Mouse (Mus musculus) neural tube, embryonic 12.5 days (tissue): ENCODE measurements at regions not wholly inside any gene's neighbourhood (a gene's known extent, or its start where the extent isn't known, plus 50 kb on each side); places are given as distances from the start of the nearest gene placed in this dataset.

Experiments
- ATAC-seq: fragments of 200-750 bp; cut with Nextera tagmentation; 2 replicates; pipeline ENCODE4 v1.8.0; 2017; ENCODE audit warnings: low read depth, mild to moderate bottlenecking, moderate TSS enrichment, moderate library complexity; ENCODE audit not compliant: low FRiP score
- H3K27ac ChIP-seq: fragments of 300-500 bp; sonication (generic); 2 replicates; pipeline ENCODE4 v1.5.1; 2016
- H3K27me3 ChIP-seq: fragments of 300-500 bp; sonication (generic); replicated peaks from 2 replicates; pipeline ENCODE4 v1.6.1; 2016; ENCODE audit warnings: mild to moderate bottlenecking
- H3K36me3 ChIP-seq: fragments of 300-500 bp; sonication (generic); 2 replicates; pipeline ENCODE4 v1.6.1; 2016; ENCODE audit warnings: mild to moderate bottlenecking
- H3K4me1 ChIP-seq: fragments of 300-500 bp; sonication (generic); 2 replicates; pipeline ENCODE4 v1.6.1; 2016
- H3K4me2 ChIP-seq: fragments of 300-500 bp; sonication (generic); replicated peaks from 2 replicates; pipeline ENCODE4 v1.6.1; 2016; ENCODE audit warnings: mild to moderate bottlenecking
- H3K4me3 ChIP-seq: fragments of 300-500 bp; sonication (generic); 2 replicates; pipeline ENCODE4 v1.5.1; 2016
- H3K9ac ChIP-seq: fragments of 300-500 bp; sonication (generic); 2 replicates; pipeline ENCODE4 v1.6.1; 2016; ENCODE audit warnings: mild to moderate bottlenecking
- H3K9me3 ChIP-seq: fragments of 300-500 bp; sonication (generic); 2 replicates; pipeline ENCODE4 v1.6.1; 2016; ENCODE audit warnings: mild to moderate bottlenecking
- WGBS: fragments of 180-500 bp; shearing (Covaris S2); methylation state at CpG from one replicate; pipeline ENCODE4 v1.1.7; 2016; 5-methylcytosine and 5-hydroxymethylcytosine counted together

GRCm38 (mm10) chr15:42328535-42328934, 2194.4 kb downstream of the 9330182O14Rik start:
- no peak overlapping the region for H3K27ac ChIP-seq
- peaks cover 3% of the 10 kb centered on the region; the same call in 1 of the 2 replicates for H3K4me1 ChIP-seq
- H3K4me3 ChIP-seq = no peak overlapping the region
- WGBS = 89% methylated on average over 6 of the region's 6 CpGs
- no peak overlapping the region for H3K4me2 ChIP-seq
- no peak for ATAC-seq
- H3K36me3 ChIP-seq = no peaks in the 10 kb centered on the region
- no peaks in the 10 kb centered on the region for H3K27me3 ChIP-seq
- H3K9me3 ChIP-seq = no peaks in the 10 kb centered on the region
- H3K9ac ChIP-seq = no peak overlapping the region

DNA sequence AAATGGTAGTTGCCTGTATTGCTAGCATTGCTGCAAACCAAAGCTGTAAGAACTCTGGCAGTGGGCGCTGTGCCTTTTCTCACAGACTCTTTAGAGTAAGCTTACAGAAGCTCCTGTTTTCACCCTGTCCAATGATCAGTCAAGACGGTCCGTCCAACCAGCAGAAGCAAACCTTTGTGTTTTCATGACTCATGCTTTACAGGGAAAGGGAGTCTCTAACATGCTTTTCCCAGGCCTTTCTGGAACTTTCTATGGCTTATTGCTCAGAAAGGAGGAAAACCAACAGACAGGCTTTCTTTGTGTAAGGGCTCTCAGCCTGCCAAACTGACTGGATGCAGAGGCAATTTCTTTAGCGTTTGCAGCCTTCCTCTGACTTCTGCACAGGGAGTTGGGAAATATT, 2195.6 kb downstream of the 9330182O14Rik start:
- Histone ChIP-seq H3K4me2 (no peak overlapping the region), H3K27ac (no peak overlapping the region), H3K4me1 (peaks cover 3% of the 10 kb centered on the region; the same call in 1 of the 2 replicates), H3K27me3 (no peaks in the 10 kb centered on the region), H3K9me3 (no peaks in the 10 kb centered on the region), H3K4me3 (no peak overlapping the region), H3K36me3 (no peaks in the 10 kb centered on the region), H3K9ac (no peak overlapping the region)
- 70% methylated on average over 4 of the region's 4 CpGs for WGBS
- no peak for ATAC-seq

DNA sequence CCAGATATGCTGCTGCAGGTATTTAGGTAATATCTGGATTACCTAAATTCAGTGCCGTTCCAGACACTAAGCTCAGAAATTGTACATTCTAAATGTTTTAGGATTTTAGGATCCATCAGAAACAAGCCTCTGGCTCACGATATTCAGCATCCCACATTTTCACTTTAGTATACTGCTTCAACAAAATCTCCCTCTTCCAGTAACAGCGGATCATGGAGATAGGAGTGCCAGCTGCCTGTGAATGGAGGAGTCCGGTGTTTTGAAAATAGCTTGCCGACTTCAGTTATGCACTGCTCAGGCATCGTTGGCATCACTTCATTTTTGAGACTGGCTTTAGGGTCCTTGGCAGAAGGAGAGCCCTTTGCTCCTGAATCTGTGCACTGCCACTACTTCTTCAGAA, 2199.5 kb downstream of the 9330182O14Rik start:
- H3K27me3 ChIP-seq = no peaks in the 10 kb centered on the region
- no peak for ATAC-seq
- no peaks in the 10 kb centered on the region for H3K36me3 ChIP-seq
- no peak overlapping the region for H3K27ac ChIP-seq
- 92% methylated on average over 6 of the region's 6 CpGs for WGBS
- H3K4me3 ChIP-seq = no peak overlapping the region
- no peaks in the 10 kb centered on the region for H3K9me3 ChIP-seq
- no peak overlapping the region for H3K4me2 ChIP-seq
- H3K9ac ChIP-seq = no peak overlapping the region
- no peaks in the 10 kb centered on the region for H3K4me1 ChIP-seq

DNA sequence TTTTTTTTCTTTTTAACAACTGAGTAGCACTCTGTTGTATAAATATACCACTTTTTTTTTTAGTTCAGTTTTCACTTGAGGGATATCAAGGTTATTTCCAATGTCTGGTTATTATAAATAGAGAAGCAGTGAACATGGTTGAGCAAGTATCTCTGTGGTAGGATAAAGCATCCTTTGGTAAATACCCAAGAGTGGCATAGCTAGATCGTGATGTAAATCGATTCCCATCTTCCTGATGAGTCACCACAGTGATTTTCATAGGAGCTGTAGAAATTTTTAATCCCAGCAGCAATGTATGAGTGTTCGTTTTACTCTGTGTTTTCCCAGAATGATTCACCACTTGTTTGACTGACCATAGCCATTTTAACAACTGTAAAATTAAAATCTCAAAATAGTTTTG, 2212.0 kb downstream of the 9330182O14Rik start:
- H3K4me1 ChIP-seq = no peaks in the 10 kb centered on the region
- 92% methylated on average over 3 of the region's 3 CpGs for WGBS
- no peak for ATAC-seq
- no peak overlapping the region for H3K4me3 ChIP-seq
- no peak overlapping the region for H3K9ac ChIP-seq
- no peak overlapping the region for H3K4me2 ChIP-seq
- H3K36me3 ChIP-seq = no peaks in the 10 kb centered on the region
- no peak overlapping the region for H3K27ac ChIP-seq
- H3K9me3 ChIP-seq = no peaks in the 10 kb centered on the region
- H3K27me3 ChIP-seq = no peaks in the 10 kb centered on the region

DNA sequence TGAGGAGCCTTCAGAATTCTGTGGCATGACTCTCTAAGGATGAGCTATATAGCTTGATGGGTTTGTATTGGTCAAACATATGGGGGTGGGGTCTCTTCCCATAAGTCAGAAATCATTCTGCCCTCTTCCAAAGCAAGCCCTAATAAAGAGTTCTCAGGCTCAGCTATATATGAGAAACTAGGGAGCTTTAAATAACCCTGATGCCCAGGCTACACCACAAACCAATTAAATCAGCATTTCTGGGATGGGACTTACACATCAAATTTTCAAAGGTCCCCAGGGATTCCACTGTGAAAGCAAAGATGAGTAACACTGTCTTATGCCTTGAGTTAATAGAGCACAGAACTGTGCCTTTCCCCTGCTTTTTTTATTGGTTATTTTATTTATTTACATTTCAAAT, 2227.7 kb downstream of the 9330182O14Rik start:
- H3K4me1 ChIP-seq = no peaks in the 10 kb centered on the region
- no peak overlapping the region for H3K27ac ChIP-seq
- H3K9me3 ChIP-seq = no peaks in the 10 kb centered on the region
- no peak overlapping the region for H3K4me3 ChIP-seq
- peak; percentile 78 for ATAC-seq
- H3K4me2 ChIP-seq = no peak overlapping the region
- no peak overlapping the region for H3K9ac ChIP-seq
- H3K27me3 ChIP-seq = no peaks in the 10 kb centered on the region
- no peaks in the 10 kb centered on the region for H3K36me3 ChIP-seq

- 93% methylated on average over 1 of the region's 1 CpGs for WGBS
- H3K9ac ChIP-seq = no peak overlapping the region
- H3K4me3 ChIP-seq = no peak overlapping the region
- H3K4me2 ChIP-seq = no peak overlapping the region
- H3K4me1 ChIP-seq = no peaks in the 10 kb centered on the region
- ATAC-seq = no peak
- no peaks in the 10 kb centered on the region for H3K9me3 ChIP-seq
- H3K27ac ChIP-seq = no peak overlapping the region
- no peaks in the 10 kb centered on the region for H3K36me3 ChIP-seq
- no peaks in the 10 kb centered on the region for H3K27me3 ChIP-seq
These were observed 2230.8 kb downstream of the 9330182O14Rik start for GRCm38 (mm10) chr15:42364979-42365378.

DNA sequence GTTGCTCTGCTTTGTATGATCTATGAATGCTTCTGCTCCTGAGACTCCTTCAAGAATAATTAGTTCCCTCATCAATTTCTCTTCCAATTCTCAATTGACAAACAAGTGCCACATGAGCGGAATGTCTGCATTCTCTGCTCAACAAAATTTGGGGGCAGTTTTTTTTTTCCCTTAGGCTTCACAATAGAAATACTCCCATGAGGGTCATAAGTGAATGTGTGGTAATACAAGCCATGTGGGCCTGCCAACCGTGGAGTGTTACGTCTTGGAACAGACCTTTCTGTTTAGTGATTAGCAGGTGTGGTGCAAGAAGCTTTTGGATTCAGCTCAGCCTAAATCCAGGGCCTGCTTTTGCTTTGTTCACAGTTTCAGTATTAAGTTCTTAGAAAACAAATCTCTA, 2232.6 kb downstream of the 9330182O14Rik start:
- no peak overlapping the region for H3K4me3 ChIP-seq
- WGBS = 56% methylated on average over 3 of the region's 3 CpGs
- no peak for ATAC-seq
- H3K27ac ChIP-seq = no peak overlapping the region
- H3K36me3 ChIP-seq = no peaks in the 10 kb centered on the region
- H3K4me1 ChIP-seq = no peaks in the 10 kb centered on the region
- H3K9ac ChIP-seq = no peak overlapping the region
- no peak overlapping the region for H3K4me2 ChIP-seq
- no peaks in the 10 kb centered on the region for H3K27me3 ChIP-seq
- no peaks in the 10 kb centered on the region for H3K9me3 ChIP-seq

DNA sequence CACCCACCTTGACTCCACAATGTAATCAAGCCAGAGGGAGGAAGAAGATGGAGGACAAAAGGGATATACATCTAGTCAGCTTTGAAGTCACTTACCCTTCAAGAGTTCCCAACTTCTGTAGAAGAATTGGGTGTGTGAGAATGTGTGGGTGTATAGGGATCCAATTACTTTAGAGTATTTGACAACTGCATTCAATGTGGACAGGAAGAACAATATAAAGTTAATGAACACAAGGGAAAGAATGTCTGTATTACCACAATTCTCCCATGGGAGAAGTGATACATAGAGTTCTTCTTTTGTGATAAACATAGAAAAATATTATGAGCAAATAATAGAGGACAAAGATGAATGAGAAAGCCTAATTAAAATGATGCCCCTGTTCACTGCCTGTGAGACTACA, 2235.4 kb downstream of the 9330182O14Rik start:
- no peak overlapping the region for H3K4me2 ChIP-seq
- H3K4me3 ChIP-seq = no peak overlapping the region
- no peak overlapping the region for H3K9ac ChIP-seq
- H3K27ac ChIP-seq = no peak overlapping the region
- no peaks in the 10 kb centered on the region for H3K36me3 ChIP-seq
- H3K27me3 ChIP-seq = no peaks in the 10 kb centered on the region
- H3K4me1 ChIP-seq = 0 out of 2 replicates have a peak, but pooled peaks cover 3% of the 10 kb centered on the region
- ATAC-seq = no peak
- no peaks in the 10 kb centered on the region for H3K9me3 ChIP-seq

- 74% methylated on average over 1 of the region's 1 CpGs for WGBS
- H3K36me3 ChIP-seq = no peaks in the 10 kb centered on the region
- no peak overlapping the region for H3K9ac ChIP-seq
- H3K4me3 ChIP-seq = no peak overlapping the region
- 0 out of 2 replicates have a peak, but pooled peaks cover 3% of the 10 kb centered on the region for H3K4me1 ChIP-seq
- H3K9me3 ChIP-seq = no peaks in the 10 kb centered on the region
- H3K27me3 ChIP-seq = no peaks in the 10 kb centered on the region
- no peak for ATAC-seq
- H3K27ac ChIP-seq = no peak overlapping the region
- no peak overlapping the region for H3K4me2 ChIP-seq
These were observed 2235.9 kb downstream of the 9330182O14Rik start for GRCm38 (mm10) chr15:42370044-42370443.

GRCm38 (mm10) chr15:42372704-42373286, 2238.6 kb downstream of the 9330182O14Rik start:
- Histone ChIP-seq H3K4me1 (0 out of 2 replicates have a peak, but pooled peaks cover 3% of the 10 kb centered on the region), H3K27ac (no peak overlapping the region), H3K9me3 (no peaks in the 10 kb centered on the region), H3K27me3 (no peaks in the 10 kb centered on the region), H3K4me2 (no peak overlapping the region), H3K36me3 (no peaks in the 10 kb centered on the region), H3K9ac (no peak overlapping the region), H3K4me3 (no peak overlapping the region)
- no peak for ATAC-seq
- WGBS = 92% methylated on average over 2 of the region's 2 CpGs
